Mouse (Mus musculus) thymus, adult 2 months (tissue): ENCODE data around the gene Gm10799. TPM values are rescaled to one million over a fixed set of nuclear protein-coding genes. Genes with fewer than 3 reads are reported as not detected.

ENCODE experiments used
- DNase-seq: peaks from one replicate; pipeline ENCODE4 v3.0.0; 2021
- H3K27ac ChIP-seq: fragments of 200-500 bp; 2 replicates; pipeline ENCODE4 v1.5.1; 2012; ENCODE audit warnings: low read length, control low read depth; ENCODE audit not compliant: control insufficient read depth, insufficient read depth
- H3K27me3 ChIP-seq: fragments of 200-500 bp; 2 replicates; pipeline ENCODE4 v1.6.1; 2012; ENCODE audit warnings: mild to moderate bottlenecking, low read length, moderate library complexity, mixed read lengths; ENCODE audit not compliant: control insufficient read depth, insufficient read depth
- H3K36me3 ChIP-seq: fragments of 200-500 bp; 2 replicates; pipeline ENCODE4 v1.6.1; 2012; ENCODE audit warnings: mild to moderate bottlenecking, low read length, moderate library complexity; ENCODE audit not compliant: control insufficient read depth, insufficient read depth
- H3K4me1 ChIP-seq: fragments of 200-500 bp; replicated peaks from 2 replicates; pipeline ENCODE4 v1.6.1; 2012; ENCODE audit warnings: low read length; ENCODE audit not compliant: control insufficient read depth, insufficient read depth
- H3K4me3 ChIP-seq: fragments of 200-500 bp; 2 replicates; pipeline ENCODE4 v1.5.1; 2012; ENCODE audit warnings: mild to moderate bottlenecking, low read length, control low read depth, moderate library complexity; ENCODE audit not compliant: control insufficient read depth, insufficient read depth
- CTCF ChIP-seq: fragments of 200-500 bp; IDR thresholded peaks from 2 replicates; pipeline ENCODE4 v1.5.1; 2012; ENCODE audit warnings: mild to moderate bottlenecking, control low read depth, low read length, moderate library complexity, borderline replicate concordance; ENCODE audit not compliant: control insufficient read depth, poor library complexity, insufficient read depth; ENCODE audit errors: extremely low read depth
- POLR2A ChIP-seq: fragments of 200-500 bp; IDR thresholded peaks from 2 replicates; pipeline ENCODE4 v1.6.1; 2012; ENCODE audit warnings: mild to moderate bottlenecking, low read length, control low read depth, moderate library complexity; ENCODE audit not compliant: control insufficient read depth, poor library complexity, insufficient read depth; ENCODE audit errors: extremely low read depth
- WGBS: fragments of 180-500 bp; shearing (Covaris S2); methylation state at CpG from one replicate; pipeline ENCODE4 v1.1.7; 2018; 5-methylcytosine and 5-hydroxymethylcytosine counted together
- polyA plus RNA-seq: library from polyadenylated mRNA; depleted of rRNA; stranded (reverse); fragments of >200 nt; gene quantifications from 2 replicates; pipeline ENCODE4 v1.2.3, GENCODE M21; 2012

Gene Gm10799
- polyA plus RNA-seq, 1 experiment, result not detected

DNA sequence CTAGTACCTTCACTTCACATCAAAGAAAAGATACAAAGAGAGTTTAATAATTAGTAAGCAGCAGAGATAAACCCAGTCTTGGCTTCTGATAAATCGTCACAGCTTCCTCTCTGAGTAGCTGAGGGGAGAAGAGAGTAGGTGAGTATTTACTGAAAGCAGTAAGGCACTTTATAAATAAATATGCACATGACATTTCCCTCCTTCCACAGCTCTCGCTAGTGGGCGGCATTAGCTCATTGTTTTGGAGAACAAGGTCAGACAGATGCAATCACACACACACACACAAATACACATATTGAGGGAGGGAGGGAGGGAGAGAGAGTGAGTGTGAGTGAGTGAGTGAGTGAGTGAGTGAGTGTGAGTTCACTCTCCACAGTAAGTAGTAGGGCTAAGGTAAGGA is 32.0 kb downstream of the Gm10799 start:
- DNase-seq, result no peak
- Histone ChIP-seq H3K27me3 (no peaks in the 10 kb centered on the region), H3K4me1 (no peaks in the 10 kb centered on the region), H3K27ac (no peak overlapping the region), H3K4me3 (no peak overlapping the region), H3K36me3 (peaks cover 65% of the 10 kb centered on the region)
- TF ChIP-seq POLR2A (no peak), CTCF (no peak)
- WGBS, result 96% methylated on average over 3 of the region's 3 CpGs

GRCm38 (mm10) chr2:104035595-104035994 is 32.8 kb downstream of the Gm10799 start:
- TF ChIP-seq CTCF, result no peak
- no peak for TF ChIP-seq POLR2A
- Histone ChIP-seq H3K27ac (no peak overlapping the region), H3K36me3 (peaks cover 63% of the 10 kb centered on the region), H3K4me3 (no peak overlapping the region), H3K4me1 (no peaks in the 10 kb centered on the region), H3K27me3 (no peaks in the 10 kb centered on the region)
- 96% methylated on average over 6 of the region's 6 CpGs for WGBS
- DNase-seq, result no peak

DNA sequence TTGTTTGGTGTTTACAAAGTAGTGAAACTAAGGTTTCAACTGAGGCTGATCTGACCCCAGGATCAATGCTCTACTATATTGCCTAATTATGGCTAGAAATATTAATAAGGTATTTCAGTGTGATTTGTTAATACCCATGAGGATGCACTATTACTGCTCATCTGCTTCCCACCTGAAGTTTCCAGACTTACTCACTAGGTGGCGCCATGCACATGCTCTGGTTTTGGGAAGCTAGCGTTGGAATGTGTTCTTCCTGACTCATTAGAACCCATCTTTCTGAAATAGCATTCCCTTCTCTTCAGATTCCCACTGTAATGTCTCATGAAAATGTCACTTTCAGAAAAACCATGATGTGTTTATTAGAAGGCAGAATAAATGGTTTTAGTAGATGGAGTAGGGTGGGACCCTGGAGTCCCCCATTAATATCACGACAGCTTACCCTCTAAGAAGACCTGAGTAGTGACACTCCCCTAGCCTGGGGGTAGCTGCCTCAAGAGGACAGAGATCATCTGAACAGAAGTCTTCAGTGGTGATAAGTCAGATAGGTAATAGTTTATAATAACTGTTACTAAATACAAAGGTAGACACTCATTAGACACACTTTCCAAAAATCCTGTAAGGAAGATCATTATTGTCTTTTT is 33.4 kb downstream of the Gm10799 start:
- Histone ChIP-seq H3K4me3 (no peak overlapping the region), H3K36me3 (peaks cover 56% of the 10 kb centered on the region), H3K27ac (no peak overlapping the region), H3K27me3 (no peaks in the 10 kb centered on the region), H3K4me1 (no peaks in the 10 kb centered on the region)
- peak; percentile 51 for DNase-seq
- WGBS, result 41% methylated on average over 3 of the region's 3 CpGs
- no peak for TF ChIP-seq POLR2A
- no peak for TF ChIP-seq CTCF

DNA sequence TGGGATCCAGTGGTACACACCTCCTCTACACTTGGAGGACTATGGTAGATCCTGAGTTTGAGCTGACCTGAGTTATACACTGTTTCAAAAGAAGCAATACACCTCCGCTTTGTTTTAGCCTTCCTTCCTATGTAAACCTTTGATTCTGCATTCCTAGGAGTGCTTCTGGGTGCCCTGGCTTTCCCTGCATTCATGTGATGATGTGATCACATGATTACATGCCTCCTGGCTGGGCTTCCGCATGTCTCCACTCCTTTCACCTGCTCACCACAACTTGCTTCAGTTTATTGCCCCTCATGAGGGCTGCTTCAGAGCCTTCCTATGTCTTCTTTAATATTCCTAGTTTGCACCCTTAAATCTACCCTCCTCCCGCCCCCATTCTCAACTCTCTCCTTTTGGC is 36.3 kb downstream of the Gm10799 start:
- WGBS, result 96% methylated on average over 3 of the region's 3 CpGs
- no peak for TF ChIP-seq POLR2A
- TF ChIP-seq CTCF, result no peak
- Histone ChIP-seq H3K27me3 (no peaks in the 10 kb centered on the region), H3K36me3 (peaks cover 35% of the 10 kb centered on the region), H3K4me3 (no peak overlapping the region), H3K27ac (no peak overlapping the region), H3K4me1 (peaks cover 3% of the 10 kb centered on the region)
- no peak for DNase-seq

GRCm38 (mm10) chr2:104030381-104030780 is 38.0 kb downstream of the Gm10799 start:
- Histone ChIP-seq H3K4me1 (peaks cover 3% of the 10 kb centered on the region), H3K27ac (no peak overlapping the region), H3K36me3 (peaks cover 22% of the 10 kb centered on the region), H3K4me3 (no peak overlapping the region), H3K27me3 (no peaks in the 10 kb centered on the region)
- TF ChIP-seq CTCF (no peak), POLR2A (no peak)
- DNase-seq, result no peak
- 89% methylated on average over 3 of the region's 3 CpGs for WGBS

- H3K27me3 ChIP-seq, result no peaks in the 10 kb centered on the region
- no peak for DNase-seq
- H3K4me3 ChIP-seq, result no peak overlapping the region
- no peak overlapping the region for H3K27ac ChIP-seq
- WGBS, result 69% methylated on average over 2 of the region's 2 CpGs
- peaks cover 3% of the 10 kb centered on the region for H3K4me1 ChIP-seq
- TF ChIP-seq CTCF, result no peak
- TF ChIP-seq POLR2A, result no peak
- H3K36me3 ChIP-seq, result peaks cover 14% of the 10 kb centered on the region
These were observed 39.3 kb downstream of the Gm10799 start for GRCm38 (mm10) chr2:104029074-104029473.
